Mouse (Mus musculus) lung, postnatal 14 days (tissue): ENCODE data around the gene Endod1.
A peak's percentile ranks its signal among the peaks of the same experiment; 100 is the strongest.

ENCODE experiments used
- DNase-seq: peaks from one replicate; pipeline ENCODE4 v3.0.0; 2021

Endod1 gene

GRCm38 (mm10) chr9:14381353-14382055, at the start of gene Endod1:
Gene Endod1 (minus strand): TSS chr9:14381507.
- DNase-seq: peak; percentile 49

GRCm38 (mm10) chr9:14409153-14409552, 27.8 kb upstream of the Endod1 start:
- DNase-seq: no peak

DNA sequence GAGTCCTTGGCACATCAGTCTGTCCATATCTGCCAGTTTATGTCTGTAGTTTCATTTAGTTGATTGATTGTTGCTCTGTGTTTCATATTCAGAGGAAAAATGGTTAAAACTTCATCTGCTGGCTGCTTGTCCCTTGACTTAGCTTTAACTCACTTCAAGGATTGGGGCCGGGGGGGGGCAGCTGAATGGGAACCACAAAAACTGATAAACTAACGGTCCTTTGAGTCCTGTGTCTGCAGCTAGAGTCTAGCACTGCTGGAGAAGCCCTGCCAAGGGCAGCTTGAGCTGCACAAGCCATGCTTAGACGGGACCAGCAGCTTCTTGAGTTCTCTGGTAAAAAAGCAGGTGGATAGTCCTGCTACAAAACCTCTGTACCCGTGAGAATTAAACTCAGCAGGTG, 26.7 kb upstream of the Endod1 start:
- DNase-seq: no peak

GRCm38 (mm10) chr9:14406056-14406455, 24.7 kb upstream of the Endod1 start:
- no peak for DNase-seq

GRCm38 (mm10) chr9:14402099-14402498, 20.8 kb upstream of the Endod1 start:
- DNase-seq: no peak

- DNase-seq: no peak
Observed at GRCm38 (mm10) chr9:14400392-14400791, 19.1 kb upstream of the Endod1 start.

- DNase-seq: no peak
Observed at GRCm38 (mm10) chr9:14398946-14399345, 17.6 kb upstream of the Endod1 start.

DNA sequence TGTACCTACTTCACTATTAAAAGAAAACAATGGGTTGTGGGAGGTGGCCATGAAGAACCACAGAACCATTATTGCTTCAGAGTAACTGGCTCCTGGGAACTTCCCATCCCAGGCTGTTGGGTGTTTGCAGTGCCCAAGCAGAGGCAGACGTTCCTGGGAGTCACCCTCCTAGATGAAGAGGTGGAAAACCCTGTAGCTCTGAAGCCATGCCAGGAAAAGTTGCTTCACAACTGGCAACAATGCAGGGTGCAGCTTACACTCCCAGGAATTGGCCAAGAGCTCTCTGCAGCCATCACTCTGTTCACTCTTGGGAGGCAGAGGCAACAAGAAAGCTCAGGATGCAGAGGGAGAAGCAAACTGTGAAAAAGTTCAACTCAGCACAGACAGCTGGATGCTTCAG, 16.8 kb upstream of the Endod1 start:
- DNase-seq: peak; percentile 15

- no peak for DNase-seq
Observed at GRCm38 (mm10) chr9:14397449-14397819, 16.1 kb upstream of the Endod1 start.

DNA sequence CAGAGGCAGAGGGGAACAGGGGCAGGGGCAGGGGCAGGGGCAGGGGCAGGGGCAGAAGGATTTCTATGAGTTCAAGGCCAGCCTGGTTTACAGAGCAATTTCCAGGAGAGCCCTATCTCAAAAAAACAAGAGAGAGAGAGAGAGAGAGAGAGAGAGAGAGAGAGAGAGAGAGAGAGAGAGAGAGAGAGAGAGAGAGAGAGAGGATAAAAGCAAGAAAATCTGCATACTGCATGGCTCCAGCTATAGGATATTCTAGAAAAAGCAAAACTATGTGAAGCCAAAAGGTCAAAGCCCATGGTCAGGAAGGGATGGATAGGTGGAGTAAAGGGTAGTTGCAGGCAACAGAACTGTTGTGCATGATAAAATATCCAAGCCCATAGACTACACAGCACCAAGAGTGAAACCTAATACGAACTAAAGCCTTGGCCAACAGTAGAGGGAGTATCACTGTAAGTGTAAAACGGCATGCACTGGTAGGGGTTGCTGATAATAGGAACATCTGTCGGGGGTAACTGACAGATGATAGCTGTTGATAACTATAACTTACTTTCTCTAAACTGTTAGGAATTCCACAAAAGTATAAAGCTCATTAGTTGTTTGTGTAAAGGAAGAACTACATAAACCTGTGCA, 15.6 kb upstream of the Endod1 start:
- DNase-seq: no peak

DNA sequence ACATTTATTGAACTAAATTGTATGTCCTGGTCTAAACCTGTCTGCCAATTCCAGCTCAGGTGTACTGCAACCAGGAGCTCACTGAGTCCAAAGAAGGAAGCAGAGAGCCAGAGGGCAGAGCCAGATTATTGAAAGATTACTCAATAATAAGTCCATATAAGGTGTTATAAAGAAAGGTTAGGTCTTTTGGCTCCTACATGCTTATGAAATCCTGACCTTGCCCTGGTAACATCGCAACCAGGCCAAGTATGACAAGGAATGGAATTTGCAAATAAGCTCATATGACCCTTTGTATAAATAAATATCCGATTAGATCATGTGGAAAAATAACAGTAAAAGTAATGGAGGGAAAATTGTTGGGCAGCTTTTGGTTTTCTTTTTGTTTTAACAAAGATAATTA, 14.8 kb upstream of the Endod1 start:
- DNase-seq: no peak

GRCm38 (mm10) chr9:14394956-14395561, 13.8 kb upstream of the Endod1 start:
- no peak for DNase-seq

- no peak for DNase-seq
Observed at GRCm38 (mm10) chr9:14391841-14392318, 10.6 kb upstream of the Endod1 start.

DNA sequence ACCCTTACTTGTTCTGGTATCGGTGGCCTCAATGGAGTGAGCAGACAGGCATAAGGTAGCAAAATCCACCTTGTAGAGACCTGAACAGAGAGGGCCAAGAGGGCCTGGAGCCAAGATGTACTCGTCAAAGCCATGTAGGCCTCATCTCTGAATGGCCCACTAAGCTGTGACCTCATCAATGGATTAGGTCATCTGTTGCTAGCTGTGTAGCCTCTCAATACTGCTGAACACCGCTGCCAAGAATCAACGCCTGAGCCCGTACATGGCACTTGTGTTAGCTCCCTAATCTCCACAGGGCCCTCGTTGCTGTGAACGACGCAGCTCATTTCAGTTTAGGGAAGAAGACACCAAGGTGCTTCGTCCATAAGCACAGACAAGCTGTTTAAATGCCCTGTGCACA, 10.0 kb upstream of the Endod1 start:
- no peak for DNase-seq

DNA sequence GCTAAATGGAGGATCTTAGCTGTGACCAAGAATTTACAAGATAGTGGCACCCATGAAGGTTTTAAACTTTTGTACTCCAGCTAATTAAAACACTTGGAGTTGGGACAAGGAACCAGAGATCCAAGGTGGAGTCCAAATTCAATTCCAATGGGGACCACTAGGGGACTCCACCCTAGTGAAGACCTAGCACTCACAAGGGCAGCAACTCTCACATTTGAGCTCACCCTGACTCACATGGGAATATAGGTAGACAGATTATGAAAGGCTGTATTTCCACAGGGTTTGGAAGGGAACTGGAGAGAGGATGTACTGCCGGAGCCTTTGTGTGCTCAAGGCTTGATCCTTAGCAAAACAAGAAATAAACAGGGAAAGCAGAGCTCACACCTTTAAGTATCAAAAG, 9.0 kb upstream of the Endod1 start:
- peak; percentile 23 for DNase-seq

GRCm38 (mm10) chr9:14389050-14389621, 7.8 kb upstream of the Endod1 start:
- peak; percentile 10 for DNase-seq

GRCm38 (mm10) chr9:14388001-14388400, 6.7 kb upstream of the Endod1 start:
- no peak for DNase-seq

GRCm38 (mm10) chr9:14386831-14387230, 5.5 kb upstream of the Endod1 start:
- no peak for DNase-seq

- no peak for DNase-seq
Observed at GRCm38 (mm10) chr9:14385665-14386064, 4.4 kb upstream of the Endod1 start.

GRCm38 (mm10) chr9:14383186-14383920, 2.0 kb upstream of the Endod1 start:
- no peak for DNase-seq

DNA sequence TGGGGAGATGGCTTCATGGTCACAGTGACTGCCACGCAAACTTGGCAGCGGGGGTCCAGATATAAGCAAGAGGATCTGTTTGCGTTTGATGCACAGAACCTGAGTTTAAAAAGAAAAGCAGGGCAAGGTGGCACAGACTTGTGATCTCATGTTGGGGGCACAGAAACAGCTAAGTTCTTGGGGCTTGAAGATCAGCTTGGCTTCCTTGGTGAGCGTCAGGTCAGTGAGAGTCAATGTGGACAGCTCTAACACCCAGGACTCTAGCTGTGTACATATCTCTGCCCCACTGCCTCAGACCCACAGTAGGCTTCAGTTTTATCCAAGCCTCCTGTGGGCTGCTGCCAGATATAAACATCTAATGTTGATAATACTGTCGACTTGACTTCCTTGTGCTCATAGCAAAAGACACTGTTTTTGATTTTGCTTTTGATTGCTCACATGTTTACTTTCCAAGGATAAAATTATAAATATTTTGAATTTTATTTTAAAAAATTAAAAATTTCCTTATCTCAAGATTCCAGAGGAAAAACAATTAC, 1.0 kb upstream of the Endod1 start:
- DNase-seq: peak; percentile 25

GRCm38 (mm10) chr9:14380386-14381285, 671 bp downstream of the Endod1 start:
- peak; percentile 87 for DNase-seq
